Mouse (Mus musculus) layer of hippocampus, adult 18-20 months (tissue): ENCODE measurements at regions not wholly inside any gene's neighbourhood (a gene's known extent, or its start where the extent isn't known, plus 50 kb on each side); places are given as distances from the start of the nearest gene placed in this dataset.

ENCODE experiments used
- DNase-seq, 2 experiments: peaks; one replicate each; pipeline ENCODE4 v3.0.0; 2022; ENCODE audit warnings: low spot score in 2 of 2

- DNase-seq: no peak
Observed at GRCm38 (mm10) chr14:110685247-110685646, 69.7 kb downstream of the Slitrk6 start.

DNA sequence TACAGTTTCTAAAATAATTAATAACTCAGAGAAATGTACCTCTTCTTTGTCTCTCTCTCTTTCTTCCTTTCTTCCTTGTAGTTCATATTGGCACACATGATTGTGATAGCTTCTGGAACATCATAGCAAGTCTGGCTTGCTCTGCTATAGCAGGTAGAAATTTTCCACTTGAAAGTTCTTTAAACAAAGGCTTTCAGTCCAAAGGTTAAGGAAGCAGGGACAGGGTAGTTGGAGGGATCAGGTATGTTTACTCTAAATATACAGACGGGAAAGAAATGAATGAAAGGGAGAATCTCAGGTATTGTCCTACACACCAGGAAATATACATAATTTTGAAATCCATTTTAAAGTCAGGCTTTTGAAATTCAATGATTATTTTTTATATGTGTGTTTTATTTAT, 75.2 kb downstream of the Slitrk6 start:
- DNase-seq: no peak

GRCm38 (mm10) chr14:110665712-110666111, 89.2 kb downstream of the Slitrk6 start:
- DNase-seq: no peak

DNA sequence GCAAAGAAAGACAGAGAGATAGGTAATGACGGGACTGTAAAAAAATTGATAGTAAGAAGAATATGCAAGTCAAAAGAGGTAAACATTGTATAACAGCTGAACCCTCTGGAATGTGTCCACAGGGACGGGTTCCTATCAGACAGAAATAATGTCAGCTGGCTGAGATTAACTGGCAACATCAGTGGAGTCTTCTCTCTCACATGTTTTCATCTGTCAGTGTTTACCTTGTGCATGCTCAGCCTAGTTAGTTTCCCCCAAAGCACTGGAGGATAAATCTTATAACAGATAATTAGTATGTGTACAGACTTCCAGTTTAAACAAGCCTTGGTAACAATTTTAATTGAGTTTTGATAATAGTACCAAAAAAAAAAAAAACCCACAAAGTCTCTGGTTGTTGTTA, 91.7 kb downstream of the Slitrk6 start:
- DNase-seq: no peak

- DNase-seq: no peak
Observed at GRCm38 (mm10) chr14:110634147-110634546, 120.8 kb downstream of the Slitrk6 start.

GRCm38 (mm10) chr14:110623716-110624115, 131.2 kb downstream of the Slitrk6 start:
- peak in 1 of 2 experiments; percentile 3 for DNase-seq

- DNase-seq: no peak
Observed at GRCm38 (mm10) chr14:110618496-110618920, 136.4 kb downstream of the Slitrk6 start.

DNA sequence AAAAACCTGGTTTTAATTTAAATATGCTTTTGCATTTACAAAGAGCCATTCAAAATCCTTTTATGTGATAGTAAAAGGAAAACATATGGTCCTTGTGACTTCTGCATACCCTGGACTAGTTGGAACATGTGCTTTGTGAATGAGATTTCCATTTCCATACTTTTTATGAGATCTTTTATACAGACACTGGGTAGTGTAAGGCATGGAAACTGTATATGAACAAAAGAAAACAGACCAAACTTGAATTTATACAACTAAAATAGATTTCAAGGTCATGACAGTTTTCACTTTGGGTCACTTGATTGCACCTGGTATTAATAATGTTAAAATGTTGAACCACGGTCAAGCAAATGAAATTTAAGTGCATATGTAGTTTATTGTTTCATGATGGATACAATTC, 138.5 kb downstream of the Slitrk6 start:
- DNase-seq: no peak

- DNase-seq: no peak
Observed at GRCm38 (mm10) chr14:110580311-110580710, 174.6 kb downstream of the Slitrk6 start.

DNA sequence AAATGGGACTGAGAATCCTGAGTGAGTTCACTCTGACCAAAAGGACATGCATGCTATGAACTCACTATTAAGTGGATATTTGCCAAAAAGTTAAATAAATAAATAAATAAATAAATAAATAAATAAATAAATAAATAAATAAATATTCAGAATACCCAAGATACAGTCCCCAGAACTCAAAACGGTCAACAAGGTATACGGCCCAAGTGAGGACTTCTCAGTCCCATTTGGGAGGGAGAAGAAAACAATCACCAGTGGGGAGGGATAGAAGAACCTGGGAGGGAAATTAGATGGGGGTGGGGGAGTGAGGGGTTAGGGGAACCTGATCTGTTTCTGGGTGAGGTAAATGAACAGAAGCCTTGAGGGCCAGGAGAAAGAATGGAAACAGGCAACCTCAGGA, 184.2 kb downstream of the Slitrk6 start:
- no peak for DNase-seq

DNA sequence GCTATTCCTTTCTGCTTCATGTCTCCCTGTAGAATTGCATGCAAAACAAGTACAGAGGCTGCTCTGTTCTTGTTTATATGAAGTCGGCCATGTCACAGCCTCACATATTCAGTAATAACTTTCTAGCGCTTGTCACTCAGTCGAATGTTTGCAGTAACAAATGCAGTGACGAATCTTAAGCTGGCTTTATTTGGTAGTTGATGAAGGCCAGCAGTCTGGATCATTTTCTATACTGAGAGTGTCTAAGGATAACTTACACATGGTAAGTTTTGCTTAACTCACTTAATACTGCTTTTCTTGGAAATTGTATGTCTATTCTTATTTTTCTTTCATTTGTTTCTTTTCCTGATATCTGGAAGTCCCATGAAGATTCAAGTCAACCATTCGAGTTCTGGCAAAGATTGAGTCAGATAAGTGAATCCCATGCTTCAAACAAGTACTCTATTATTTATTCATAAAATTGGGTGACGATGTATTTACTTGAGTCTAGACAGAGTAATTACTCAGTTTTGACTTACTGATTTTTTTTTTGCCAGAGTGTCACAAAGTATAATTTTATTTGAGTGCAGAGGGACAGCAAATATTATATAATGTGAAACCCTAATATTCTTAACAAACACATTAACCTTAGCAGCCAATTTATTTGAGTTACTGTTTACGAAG, 189.0 kb downstream of the Slitrk6 start:
- DNase-seq: no peak

- DNase-seq: no peak
Observed at GRCm38 (mm10) chr14:110564621-110565020, 190.3 kb downstream of the Slitrk6 start.

GRCm38 (mm10) chr14:110545265-110545664, 209.7 kb downstream of the Slitrk6 start:
- no peak for DNase-seq

DNA sequence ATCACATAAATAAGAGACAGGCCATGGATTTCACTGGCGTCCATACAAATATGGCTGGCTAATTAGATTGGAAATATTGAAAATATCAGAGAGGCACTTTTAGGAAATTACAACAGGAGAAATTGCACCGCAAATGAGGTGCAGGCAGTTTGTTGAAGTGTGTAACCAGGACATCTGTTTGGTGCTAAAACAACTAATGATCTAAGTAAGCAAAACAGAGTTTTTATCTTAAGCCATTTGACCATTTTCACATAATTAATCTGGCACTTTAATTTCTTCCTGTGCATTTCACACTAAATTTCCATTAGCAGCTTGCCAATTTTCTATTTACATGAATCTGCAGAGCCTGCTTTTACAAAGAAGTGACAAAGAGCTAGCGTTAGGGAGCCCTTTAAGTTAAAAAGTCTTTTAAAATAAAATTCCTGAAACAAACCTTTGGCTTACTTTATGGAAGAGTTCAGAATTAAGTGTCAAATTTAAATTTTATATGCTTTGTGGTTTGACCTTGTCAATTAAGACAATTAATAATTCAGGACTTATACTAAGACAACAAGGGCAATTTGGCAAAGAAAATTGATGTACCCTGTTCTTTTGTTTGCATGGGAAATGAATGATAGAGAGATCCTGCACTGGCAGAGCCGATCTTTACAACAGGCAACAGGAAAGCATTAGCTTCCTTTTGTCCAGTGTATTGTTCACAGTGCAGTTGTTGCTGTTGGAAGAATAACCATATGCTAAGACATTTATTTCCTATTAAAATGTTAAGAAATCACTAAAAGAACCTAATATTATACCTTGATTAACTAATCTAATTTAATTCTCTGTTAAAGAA, 211.4 kb downstream of the Slitrk6 start:
- no peak for DNase-seq

GRCm38 (mm10) chr14:110527306-110527705, 227.6 kb downstream of the Slitrk6 start:
- no peak for DNase-seq

- no peak for DNase-seq
Observed at GRCm38 (mm10) chr14:110485057-110485456, 269.9 kb downstream of the Slitrk6 start.

GRCm38 (mm10) chr14:110472743-110473142, 282.2 kb downstream of the Slitrk6 start:
- DNase-seq: no peak

DNA sequence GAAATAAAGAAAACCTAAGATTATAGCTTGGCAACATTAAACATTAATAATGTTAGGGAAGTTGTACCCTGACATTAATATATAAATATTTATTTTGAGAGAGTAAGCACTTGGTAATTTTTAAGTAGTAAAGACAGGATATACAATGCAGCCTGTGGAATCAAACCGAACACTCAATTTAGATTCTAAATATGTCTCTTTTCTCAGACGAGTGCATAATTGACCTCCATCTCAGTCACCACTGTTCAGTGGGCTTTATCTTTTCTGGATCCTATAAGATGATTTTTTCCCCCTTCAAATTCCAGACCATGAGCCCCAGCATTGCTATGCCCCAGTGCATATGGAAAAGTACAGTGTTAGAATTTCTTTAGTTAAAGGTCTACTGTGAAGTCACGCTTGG, 282.8 kb downstream of the Slitrk6 start:
- DNase-seq: no peak

- no peak for DNase-seq
Observed at GRCm38 (mm10) chr14:110470714-110471113, 284.2 kb downstream of the Slitrk6 start.

DNA sequence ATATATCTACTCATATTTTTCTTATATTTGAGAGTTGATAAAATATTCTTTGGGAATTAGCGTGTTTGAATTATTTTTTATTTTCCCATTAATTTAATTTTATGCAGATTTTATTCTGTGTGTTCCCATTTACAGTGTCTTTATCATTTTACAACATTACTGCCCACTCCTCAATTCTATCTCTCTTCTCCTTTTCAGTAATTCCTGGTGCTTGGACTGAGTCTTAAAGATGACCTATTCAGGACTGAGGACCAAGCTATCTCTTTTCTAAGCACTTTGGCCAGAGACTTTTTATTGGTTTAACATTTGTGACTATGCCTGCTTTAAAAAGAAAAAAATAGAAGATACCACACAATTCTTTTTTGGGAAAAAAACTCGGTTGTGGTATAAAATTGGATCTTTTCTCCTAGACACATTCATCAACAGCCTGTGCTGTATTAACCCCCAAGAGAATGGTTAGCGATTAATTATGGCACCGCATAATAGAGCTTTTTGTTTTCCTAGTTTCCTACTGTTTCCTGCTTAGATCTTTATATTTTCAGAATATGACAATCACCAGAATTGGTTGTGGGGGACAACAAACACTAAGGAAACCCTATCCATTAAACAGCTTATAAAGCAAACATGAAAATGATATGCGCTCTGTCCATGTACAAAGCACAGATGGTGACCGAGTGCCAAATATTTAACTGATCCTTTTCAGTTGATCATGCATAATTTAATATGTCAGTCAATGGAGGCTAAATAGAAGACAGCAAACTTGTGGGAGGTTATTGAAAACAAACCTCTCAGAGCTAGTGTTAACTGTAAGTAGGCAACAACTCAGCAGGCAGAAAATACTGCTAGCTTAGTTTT, 286.3 kb downstream of the Slitrk6 start:
- DNase-seq: no peak
